Mouse (Mus musculus): ENCODE results near the gene Atp5g2. TPM values are rescaled to one million over a fixed set of nuclear protein-coding genes. Genes with fewer than 3 reads are reported as not detected.

Atp5g2 gene
- polyA plus RNA-seq, 1 experiment: 60.3 TPM

- Histone ChIP-seq H3K4me3 (ENCODE audit: insufficient read depth, low read length) (no peak overlapping the region), H3K27ac (ENCODE audit: insufficient read depth, low read length) (no peak overlapping the region), H3K4me1 (ENCODE audit: control insufficient read depth, insufficient read depth, low read length) (no peaks in the 10 kb centered on the region)
- no peak for TF ChIP-seq POLR2A (IDR thresholded peaks at IDR 0.05; ENCODE audit: low read depth, low read length)
- no peak for TF ChIP-seq CTCF (IDR thresholded peaks at IDR 0.05; ENCODE audit: borderline replicate concordance, insufficient read depth, low read length)
These were observed 56.0 kb downstream of the Atp5g2 start for GRCm38 (mm10) chr15:102616174-102616573.

GRCm38 (mm10) chr15:102614224-102614623, 57.9 kb downstream of the Atp5g2 start:
- no peaks in the 10 kb centered on the region for H3K4me1 ChIP-seq (ENCODE audit: control insufficient read depth, insufficient read depth, low read length)
- no peak overlapping the region for H3K4me3 ChIP-seq (ENCODE audit: insufficient read depth, low read length)
- TF ChIP-seq CTCF (IDR thresholded peaks at IDR 0.05; ENCODE audit: borderline replicate concordance, insufficient read depth, low read length) (no peak), POLR2A (IDR thresholded peaks at IDR 0.05; ENCODE audit: low read depth, low read length) (no peak)
- H3K27ac ChIP-seq (ENCODE audit: insufficient read depth, low read length): no peak overlapping the region

GRCm38 (mm10) chr15:102612966-102613365, 59.2 kb downstream of the Atp5g2 start:
- H3K4me3 ChIP-seq (ENCODE audit: insufficient read depth, low read length): no peak overlapping the region
- TF ChIP-seq CTCF (IDR thresholded peaks at IDR 0.05; ENCODE audit: borderline replicate concordance, insufficient read depth, low read length): no peak
- TF ChIP-seq POLR2A (IDR thresholded peaks at IDR 0.05; ENCODE audit: low read depth, low read length): no peak
- H3K27ac ChIP-seq (ENCODE audit: insufficient read depth, low read length): no peak overlapping the region
- no peaks in the 10 kb centered on the region for H3K4me1 ChIP-seq (ENCODE audit: control insufficient read depth, insufficient read depth, low read length)

Other genes with a start within 250 kb of the Atp5g2 start
- gene Amhr2, start 227.0 kb downstream of the Atp5g2 start, polyA plus RNA-seq (2011; ENCODE audit: insufficient read length, low read depth, missing spikeins): not detected in 2 replicates
- gene Prr13, start 213.3 kb downstream of the Atp5g2 start, polyA plus RNA-seq (2011; ENCODE audit: insufficient read length, low read depth, missing spikeins): 127 and 155 TPM in 2 replicates
- gene Pcbp2, start 201.8 kb downstream of the Atp5g2 start, polyA plus RNA-seq (2011; ENCODE audit: insufficient read length, low read depth, missing spikeins): 653 and 702 TPM in 2 replicates
- gene Gm10337, start 168.6 kb downstream of the Atp5g2 start, polyA plus RNA-seq (2011; ENCODE audit: insufficient read length, low read depth, missing spikeins): not detected in 2 replicates
- 19.1 and 20.9 TPM in 2 replicates for gene Map3k12, start 155.3 kb downstream of the Atp5g2 start, polyA plus RNA-seq (2011; ENCODE audit: insufficient read length, low read depth, missing spikeins)
- 39.5 and 44.5 TPM in 2 replicates for gene Tarbp2, start 154.2 kb downstream of the Atp5g2 start, polyA plus RNA-seq (2011; ENCODE audit: insufficient read length, low read depth, missing spikeins)
- gene Npff, start 147.4 kb downstream of the Atp5g2 start, polyA plus RNA-seq (2011; ENCODE audit: insufficient read length, low read depth, missing spikeins): 1.2 and 1.4 TPM in 2 replicates
- 2.0 TPM in 1 of 2 replicates, not detected in the other for gene Gm28047, start 47.3 kb downstream of the Atp5g2 start, polyA plus RNA-seq (2011; ENCODE audit: insufficient read length, low read depth, missing spikeins)
- gene Atf7, start 46.9 kb downstream of the Atp5g2 start, polyA plus RNA-seq (2011; ENCODE audit: insufficient read length, low read depth, missing spikeins): 64.8 and 68.7 TPM in 2 replicates
- 35.0 and 44.0 TPM in 2 replicates for gene Calcoco1, start 49.8 kb upstream of the Atp5g2 start, polyA plus RNA-seq (2011; ENCODE audit: insufficient read length, low read depth, missing spikeins)
- 0.21 TPM in 1 of 2 replicates, not detected in the other for gene Hoxc13, start 248.8 kb upstream of the Atp5g2 start, polyA plus RNA-seq (2011; ENCODE audit: insufficient read length, low read depth, missing spikeins)